Mouse (Mus musculus) ES-E14 (cell line): Measurements from ENCODE around the gene St6galnac3.

Experiments used
- HCFC1 ChIP-seq: IDR thresholded peaks from 2 replicates; pipeline ENCODE4 v1.6.1; 2012; ENCODE audit warnings: low read length, inconsistent platforms, borderline replicate concordance; ENCODE audit not compliant: insufficient read depth
- ZC3H11A ChIP-seq: IDR thresholded peaks from 2 replicates; pipeline ENCODE4 v1.6.1; 2012; ENCODE audit warnings: low read depth, mild to moderate bottlenecking, inconsistent platforms, low read length, borderline replicate concordance
- ZNF384 ChIP-seq: IDR thresholded peaks from 2 replicates; pipeline ENCODE4 v1.6.1; 2012; ENCODE audit warnings: low read depth, low read length, inconsistent platforms

GRCm38 (mm10) chr3:153429840-153430239 lies 295.1 kb downstream of the St6galnac3 start:
- TF ChIP-seq ZC3H11A = no peak
- no peak for TF ChIP-seq ZNF384
- TF ChIP-seq HCFC1 = no peak
